Mouse (Mus musculus) intestine, embryonic 14.5 days (tissue): ENCODE data around the gene Fam228b. TPM values are rescaled to one million over a fixed set of nuclear protein-coding genes. Genes with fewer than 3 reads are reported as not detected.
"Not testable (repeated sequence)": the region's sequence is repeated elsewhere in the genome, so short reads cannot be mapped to it uniquely, and the experiment has no call there.

Experiments used
- ATAC-seq: fragments of 200-750 bp; cut with Nextera tagmentation; replicated peaks from 2 replicates; pipeline ENCODE4 v1.8.0; 2017; ENCODE audit warnings: low read depth, moderate number of reproducible peaks, moderate TSS enrichment, moderate library complexity; ENCODE audit not compliant: low FRiP score, low TSS enrichment
- DNase-seq: peaks from one replicate; pipeline ENCODE4 v3.0.0-alpha.2; 2018; ENCODE audit warnings: low spot score
- H3K27ac ChIP-seq: fragments of 300-500 bp; sonication (generic); 2 replicates; pipeline ENCODE4 v1.5.1; 2014; ENCODE audit warnings: low read depth, mild to moderate bottlenecking, control low read depth
- H3K27me3 ChIP-seq: fragments of 300-500 bp; sonication (generic); replicated peaks from 2 replicates; pipeline ENCODE4 v1.6.1; 2014; ENCODE audit warnings: low read length, control low read depth; ENCODE audit not compliant: control insufficient read depth, insufficient read depth
- H3K36me3 ChIP-seq: fragments of 300-500 bp; sonication (generic); 2 replicates; pipeline ENCODE4 v1.6.1; 2014; ENCODE audit warnings: low read length, control low read depth; ENCODE audit not compliant: control insufficient read depth, insufficient read depth
- H3K4me1 ChIP-seq: fragments of 300-500 bp; sonication (generic); replicated peaks from 2 replicates; pipeline ENCODE4 v1.6.1; 2014; ENCODE audit warnings: low read length, control low read depth, mixed read lengths; ENCODE audit not compliant: control insufficient read depth, insufficient read depth
- H3K4me2 ChIP-seq: fragments of 300-500 bp; sonication (generic); 2 replicates; pipeline ENCODE4 v1.6.1; 2014; ENCODE audit warnings: low read length
- H3K4me3 ChIP-seq: fragments of 300-500 bp; sonication (generic); 2 replicates; pipeline ENCODE4 v1.5.1; 2014; ENCODE audit warnings: low read depth, low read length, control low read depth, mixed read lengths
- H3K9ac ChIP-seq: fragments of 300-500 bp; sonication (generic); 2 replicates; pipeline ENCODE4 v1.6.1; 2014; ENCODE audit warnings: mild to moderate bottlenecking, low read length
- H3K9me3 ChIP-seq: fragments of 300-500 bp; sonication (generic); 2 replicates; pipeline ENCODE4 v1.6.1; 2016; ENCODE audit warnings: low read length, control low read depth; ENCODE audit not compliant: control insufficient read depth
- WGBS: fragments of 180-500 bp; shearing (Covaris S2); extraction: QIAGEN DNeasy Blood & Tissue Kit; methylation state at CpG from one replicate; pipeline ENCODE4 v1.1.7; 2014; 5-methylcytosine and 5-hydroxymethylcytosine counted together
- polyA plus RNA-seq: library from polyadenylated mRNA; unstranded; fragments of >200 nt; fragmentation: Nextera tagmentation; extraction: Ambion mirVana; gene quantifications from 2 replicates; pipeline ENCODE4 v1.2.1, GENCODE M21; 2014

Gene Fam228b
- 1.7 TPM in 2 replicates for polyA plus RNA-seq

GRCm38 (mm10) chr12:4768492-4769332 lies at the start of gene Fam228b, which contains the start of gene Pfn4:
TSS of gene Fam228b (minus strand) at chr12:4769267.
TSS of gene Pfn4 (plus strand) at chr12:4769022.
- no peaks in the 10 kb centered on the region for H3K36me3 ChIP-seq
- H3K4me2 ChIP-seq = peak within 1 kb of the TSS; percentile 71
- ATAC-seq = peak; percentile 98
- 4% methylated on average over 56 of the region's 61 CpGs for WGBS
- H3K4me3 ChIP-seq = peak within 1 kb of the TSS; percentile 59
- no peaks in the 10 kb centered on the region for H3K27me3 ChIP-seq
- H3K9me3 ChIP-seq = no peaks in the 10 kb centered on the region
- H3K27ac ChIP-seq = peak within 1 kb of the TSS; percentile 89
- DNase-seq = peak; percentile 100
- H3K4me1 ChIP-seq = 0 out of 2 replicates have a peak, but pooled peaks cover 4% of the 10 kb centered on the region
- H3K9ac ChIP-seq = peak within 1 kb of the TSS; percentile 81

DNA sequence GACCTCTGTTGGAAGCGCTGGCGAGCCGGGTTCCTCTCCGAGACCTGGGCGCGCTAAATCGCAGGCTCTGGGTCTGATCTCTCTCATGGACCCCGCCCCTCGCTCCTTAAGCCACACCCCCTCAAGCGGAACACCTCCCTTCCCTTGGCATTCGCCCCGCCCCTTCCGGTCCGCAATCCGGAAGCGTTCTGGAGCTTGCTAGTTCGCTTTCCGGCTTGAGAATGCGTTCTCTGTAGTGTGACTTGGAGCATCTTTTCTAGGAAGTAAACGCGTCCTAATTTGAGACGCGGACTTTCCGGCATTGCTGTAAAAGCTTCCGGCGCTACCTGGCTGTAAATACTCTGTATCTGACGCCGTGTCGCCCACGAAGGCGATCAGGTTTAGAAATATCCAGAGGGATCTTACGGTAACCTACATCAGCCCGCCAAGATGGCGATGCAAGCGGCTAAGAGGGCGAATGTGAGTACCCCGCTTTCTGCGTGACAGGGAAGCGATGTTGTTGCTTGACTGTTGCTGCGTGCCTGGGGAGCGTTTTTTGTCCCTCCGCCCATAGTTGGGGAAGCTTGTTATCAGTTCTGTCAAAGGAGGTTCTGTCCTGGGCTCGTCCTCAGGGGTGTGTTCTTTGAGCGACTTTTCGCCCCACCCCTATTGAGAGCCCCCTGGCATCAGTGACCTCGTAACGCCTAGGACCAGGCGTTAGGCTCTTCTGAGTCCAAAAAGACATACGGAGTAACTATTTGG lies 48.5 kb upstream of the Fam228b start, which contains the start of gene Sf3b6:
Gene Sf3b6, plus strand, starts transcription at position 184 of the 741 bp plus-strand sequence.
- peak within 1 kb of the TSS; percentile 58 for H3K9ac ChIP-seq
- peaks cover 25% of the 10 kb centered on the region for H3K36me3 ChIP-seq
- H3K4me3 ChIP-seq = peak within 1 kb of the TSS; percentile 68
- peak within 1 kb of the TSS; percentile 92 for H3K4me2 ChIP-seq
- H3K27me3 ChIP-seq = no peaks in the 10 kb centered on the region
- under 1% methylated on average over 49 of the region's 49 CpGs for WGBS
- ATAC-seq (peak; percentile 99), DNase-seq (peak; percentile 97)
- peak within 1 kb of the TSS; percentile 85 for H3K27ac ChIP-seq
- H3K4me1 ChIP-seq = peaks cover 12% of the 10 kb centered on the region
- no peaks in the 10 kb centered on the region for H3K9me3 ChIP-seq

- H3K4me2 ChIP-seq = peak overlapping the region; percentile 92
- peaks cover 18% of the 10 kb centered on the region for H3K36me3 ChIP-seq
- H3K27me3 ChIP-seq = no peaks in the 10 kb centered on the region
- DNase-seq (no peak), ATAC-seq (peak; percentile 80; the same call in 1 of the 2 replicates)
- WGBS = 8% methylated on average over 24 of the region's 24 CpGs
- H3K9ac ChIP-seq = peak overlapping the region; percentile 58
- H3K9me3 ChIP-seq = no peaks in the 10 kb centered on the region
- H3K27ac ChIP-seq = peak overlapping the region; percentile 85
- peaks cover 13% of the 10 kb centered on the region for H3K4me1 ChIP-seq
- peak overlapping the region; percentile 68 for H3K4me3 ChIP-seq
Measured at GRCm38 (mm10) chr12:4816680-4817360, 47.8 kb upstream of the Fam228b start.

- Histone ChIP-seq H3K4me2 (no peak overlapping the region), H3K4me3 (no peak overlapping the region), H3K9me3 (peaks cover 3% of the 10 kb centered on the region; the same call in 1 of the 2 replicates), H3K4me1 (peaks cover 15% of the 10 kb centered on the region), H3K36me3 (no peaks in the 10 kb centered on the region), H3K9ac (no peak overlapping the region), H3K27ac (no peak overlapping the region), H3K27me3 (no peaks in the 10 kb centered on the region)
- ATAC-seq (no peak), DNase-seq (no peak)
- WGBS = 79% methylated on average over 4 of the region's 4 CpGs
Measured at GRCm38 (mm10) chr12:4813636-4814035, 44.6 kb upstream of the Fam228b start.

- Histone ChIP-seq H3K4me3 (no peak overlapping the region), H3K27ac (no peak overlapping the region), H3K9ac (no peak overlapping the region), H3K9me3 (peaks cover 3% of the 10 kb centered on the region; the same call in 1 of the 2 replicates), H3K36me3 (no peaks in the 10 kb centered on the region), H3K27me3 (no peaks in the 10 kb centered on the region), H3K4me2 (no peak overlapping the region), H3K4me1 (0 out of 2 replicates have a peak, but pooled peaks cover 9% of the 10 kb centered on the region)
- DNase-seq (no peak), ATAC-seq (no peak; the same call in 1 of the 2 replicates)
- 35% methylated on average over 3 of the region's 3 CpGs for WGBS
Measured at GRCm38 (mm10) chr12:4811705-4812104, 42.6 kb upstream of the Fam228b start.

- DNase-seq (no peak), ATAC-seq (no peak)
- Histone ChIP-seq H3K9me3 (peaks cover 3% of the 10 kb centered on the region; the same call in 1 of the 2 replicates), H3K4me3 (no peak overlapping the region), H3K9ac (no peak overlapping the region), H3K4me2 (no peak overlapping the region), H3K4me1 (0 out of 2 replicates have a peak, but pooled peaks cover 5% of the 10 kb centered on the region), H3K36me3 (no peaks in the 10 kb centered on the region), H3K27ac (no peak overlapping the region), H3K27me3 (no peaks in the 10 kb centered on the region)
- 79% methylated on average over 4 of the region's 4 CpGs for WGBS
Measured at GRCm38 (mm10) chr12:4811036-4811435, 42.0 kb upstream of the Fam228b start.

GRCm38 (mm10) chr12:4797471-4797870 lies 28.4 kb upstream of the Fam228b start:
- not testable (repeated sequence) for H3K27ac ChIP-seq, H3K9ac ChIP-seq, H3K4me2 ChIP-seq, H3K4me1 ChIP-seq, DNase-seq, H3K27me3 ChIP-seq, H3K4me3 ChIP-seq, H3K9me3 ChIP-seq, ATAC-seq, H3K36me3 ChIP-seq
- 67% methylated on average over 6 of the region's 6 CpGs for WGBS

GRCm38 (mm10) chr12:4793718-4794117 lies 24.7 kb upstream of the Fam228b start:
- no peak for DNase-seq
- no peak overlapping the region for H3K9ac ChIP-seq
- 53% methylated on average over 1 of the region's 1 CpGs for WGBS

More at GRCm38 (mm10) chr12:4793718-4794117, 24.7 kb upstream of the Fam228b start:
- H3K9me3 ChIP-seq = no peaks in the 10 kb centered on the region
- H3K36me3 ChIP-seq = no peaks in the 10 kb centered on the region
- no peaks in the 10 kb centered on the region for H3K4me1 ChIP-seq
- H3K4me2 ChIP-seq = no peak overlapping the region
- no peak overlapping the region for H3K27ac ChIP-seq
- no peak for ATAC-seq
- H3K27me3 ChIP-seq = no peaks in the 10 kb centered on the region
- no peak overlapping the region for H3K4me3 ChIP-seq
